Mouse (Mus musculus): ENCODE data around the gene Dlg2.

GRCm38 (mm10) chr7:91740748-91741147 lies 1264.3 kb downstream of the Dlg2 start:
- TF ChIP-seq CTCF (IDR thresholded peaks at IDR 0.05; ENCODE audit: borderline replicate concordance, control insufficient read depth, extremely low read depth, insufficient read depth, low read length, poor library complexity) = no peak
- TF ChIP-seq POLR2A (IDR thresholded peaks at IDR 0.05; ENCODE audit: control insufficient read depth, extremely low read depth, insufficient read depth, low read length, poor library complexity) = no peak
